Mouse (Mus musculus): Measurements from ENCODE around the gene Efcc1. TPM values are rescaled to one million over a fixed set of nuclear protein-coding genes. Genes with fewer than 3 reads are reported as not detected.

Efcc1 gene
- total RNA-seq, 1 experiment from 2014 or later: not detected

DNA sequence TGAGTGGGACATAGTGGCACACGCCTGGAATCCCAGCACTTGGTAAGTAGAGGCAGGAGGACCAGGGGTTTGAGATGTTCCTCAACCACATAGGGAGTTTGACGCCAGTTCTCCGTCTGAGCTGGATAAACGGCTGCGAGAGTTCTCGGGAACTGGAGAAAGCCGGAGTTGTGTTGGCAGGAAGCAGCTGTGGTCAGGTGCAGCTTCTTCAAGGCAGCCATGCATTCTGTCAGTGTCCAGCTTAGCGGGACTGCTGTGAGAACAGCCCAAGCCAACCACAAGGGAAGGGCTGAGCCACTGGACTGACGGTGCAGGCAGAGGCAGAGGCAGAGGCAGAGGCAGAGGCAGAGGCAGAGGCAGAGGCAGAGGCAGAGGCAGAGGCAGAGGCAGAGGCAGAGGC lies 44.2 kb downstream of the Efcc1 start:
- no peak for ATAC-seq (ENCODE audit: extremely low read depth, insufficient number of reproducible peaks, low FRiP score, poor library complexity, severe bottlenecking)

DNA sequence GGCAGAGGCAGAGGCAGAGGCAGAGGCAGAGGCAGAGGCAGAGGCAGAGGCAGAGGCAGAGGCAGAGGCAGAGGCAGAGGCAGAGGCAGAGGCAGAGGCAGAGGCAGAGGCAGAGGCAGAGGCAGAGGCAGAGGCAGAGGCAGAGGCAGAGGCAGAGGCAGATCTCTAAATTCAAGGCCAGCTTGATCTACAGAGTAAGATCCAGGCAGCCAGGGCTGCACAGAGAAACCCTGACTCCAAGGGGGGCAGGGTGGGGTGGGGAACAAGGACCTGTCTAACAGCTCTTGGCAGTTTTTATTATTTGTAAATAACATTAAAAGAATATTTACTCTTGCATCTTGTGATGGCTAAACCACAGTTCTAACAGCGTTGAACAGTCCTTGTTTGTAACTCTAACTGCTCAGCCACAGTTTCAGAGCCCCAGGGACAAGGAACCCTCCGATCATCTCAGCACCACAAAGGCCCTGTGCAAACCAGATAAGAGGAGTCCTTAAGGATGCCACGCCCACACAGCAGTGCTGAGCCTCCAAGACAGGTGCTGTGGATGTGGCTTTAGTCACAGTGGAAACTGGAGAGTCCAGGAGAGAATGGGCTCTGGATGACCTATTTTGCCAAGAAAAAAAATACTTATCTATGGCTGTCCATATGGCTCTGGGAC lies 45.0 kb downstream of the Efcc1 start:
- no peak for ATAC-seq (ENCODE audit: extremely low read depth, insufficient number of reproducible peaks, low FRiP score, poor library complexity, severe bottlenecking)

DNA sequence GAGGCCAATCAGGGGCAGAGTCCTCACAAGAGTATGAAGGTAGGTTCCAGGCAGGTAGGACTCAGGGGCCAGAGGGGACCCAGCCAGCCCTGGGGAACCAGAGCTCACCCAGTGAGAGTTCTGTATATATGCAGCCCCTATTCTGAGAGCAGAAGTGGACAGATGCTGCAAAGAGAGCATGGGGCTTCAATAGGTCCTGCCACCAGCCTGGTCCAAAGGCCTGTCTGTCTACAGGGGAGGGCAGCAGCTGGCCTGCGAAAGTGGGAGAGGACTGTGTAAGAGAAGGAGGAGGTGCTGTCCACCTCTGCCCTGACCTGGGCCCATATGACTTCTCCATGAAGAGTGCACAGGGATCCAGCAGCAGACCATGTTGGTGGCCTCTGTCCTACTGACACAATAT lies 46.0 kb downstream of the Efcc1 start:
- no peak for ATAC-seq (ENCODE audit: extremely low read depth, insufficient number of reproducible peaks, low FRiP score, poor library complexity, severe bottlenecking)

DNA sequence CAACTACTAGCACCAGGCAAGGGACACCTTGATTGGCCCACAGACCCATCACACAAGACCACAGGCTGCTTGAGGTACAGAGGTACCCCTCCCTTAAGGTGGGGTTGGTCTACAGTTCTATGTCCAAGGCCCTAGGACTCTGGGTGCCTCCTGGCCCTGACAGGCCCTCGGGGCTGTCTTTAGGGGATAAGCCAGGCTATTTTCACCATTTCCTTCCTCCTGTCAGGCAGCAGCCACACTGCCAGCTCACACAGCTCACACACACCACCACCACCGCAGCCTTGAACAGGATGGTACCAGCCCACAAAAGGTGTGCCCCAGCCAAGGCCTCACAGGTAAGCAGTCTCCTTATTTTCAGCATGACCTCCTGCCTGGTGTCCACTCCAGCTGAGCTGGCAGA lies 47.2 kb downstream of the Efcc1 start, which contains the start of gene Gp9:
Gene Gp9, plus strand, starts transcription at position 231 of the 400 bp plus-strand sequence.
- ATAC-seq (ENCODE audit: extremely low read depth, insufficient number of reproducible peaks, low FRiP score, poor library complexity, severe bottlenecking): 0 out of 2 replicates have a peak, but pooled peaks have one; percentile 13

DNA sequence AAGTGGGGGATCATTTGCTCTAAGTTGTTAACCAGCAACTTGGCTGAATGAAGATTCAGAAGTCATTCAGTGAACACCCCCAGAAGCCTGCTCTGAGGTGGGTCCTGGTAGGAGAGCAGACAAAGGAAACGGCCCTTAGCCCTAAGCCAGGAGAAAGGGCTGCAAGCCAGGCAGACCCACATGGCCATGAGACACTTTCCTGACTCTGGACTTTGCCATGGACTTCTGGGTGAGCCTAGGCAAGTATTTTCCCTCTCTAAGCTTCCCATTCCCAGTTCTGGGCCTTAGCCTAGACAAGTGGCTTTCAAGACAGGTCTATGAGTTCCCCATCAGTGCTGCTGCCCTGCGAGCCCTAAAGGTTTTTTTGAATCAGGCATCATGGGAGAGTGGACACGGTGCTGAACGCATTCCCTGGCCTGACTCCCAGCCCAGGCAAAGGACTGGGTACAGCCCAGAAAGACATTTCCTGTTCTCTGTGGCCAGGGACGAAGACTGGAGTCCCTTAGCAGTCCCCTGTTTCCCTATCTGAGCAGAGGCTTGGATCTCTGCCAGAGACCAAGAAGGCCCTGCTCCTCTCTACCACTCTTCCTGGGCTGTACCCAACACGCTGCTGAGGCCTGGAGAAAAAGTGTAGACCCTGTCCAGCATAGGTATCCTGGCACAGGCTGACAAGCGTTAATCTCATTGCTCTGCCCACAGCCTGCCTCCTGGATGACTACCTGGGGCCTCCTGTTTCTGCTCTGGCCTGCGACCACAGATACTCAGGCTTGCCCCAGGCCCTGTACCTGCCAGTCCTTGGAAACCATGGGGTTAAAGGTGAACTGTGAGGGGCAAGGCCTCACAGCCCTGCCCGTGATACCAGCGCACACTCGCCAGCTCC lies 47.9 kb downstream of the Efcc1 start:
- ATAC-seq (ENCODE audit: extremely low read depth, insufficient number of reproducible peaks, low FRiP score, poor library complexity, severe bottlenecking): 0 out of 2 replicates have a peak, but pooled peaks have one; percentile 23

DNA sequence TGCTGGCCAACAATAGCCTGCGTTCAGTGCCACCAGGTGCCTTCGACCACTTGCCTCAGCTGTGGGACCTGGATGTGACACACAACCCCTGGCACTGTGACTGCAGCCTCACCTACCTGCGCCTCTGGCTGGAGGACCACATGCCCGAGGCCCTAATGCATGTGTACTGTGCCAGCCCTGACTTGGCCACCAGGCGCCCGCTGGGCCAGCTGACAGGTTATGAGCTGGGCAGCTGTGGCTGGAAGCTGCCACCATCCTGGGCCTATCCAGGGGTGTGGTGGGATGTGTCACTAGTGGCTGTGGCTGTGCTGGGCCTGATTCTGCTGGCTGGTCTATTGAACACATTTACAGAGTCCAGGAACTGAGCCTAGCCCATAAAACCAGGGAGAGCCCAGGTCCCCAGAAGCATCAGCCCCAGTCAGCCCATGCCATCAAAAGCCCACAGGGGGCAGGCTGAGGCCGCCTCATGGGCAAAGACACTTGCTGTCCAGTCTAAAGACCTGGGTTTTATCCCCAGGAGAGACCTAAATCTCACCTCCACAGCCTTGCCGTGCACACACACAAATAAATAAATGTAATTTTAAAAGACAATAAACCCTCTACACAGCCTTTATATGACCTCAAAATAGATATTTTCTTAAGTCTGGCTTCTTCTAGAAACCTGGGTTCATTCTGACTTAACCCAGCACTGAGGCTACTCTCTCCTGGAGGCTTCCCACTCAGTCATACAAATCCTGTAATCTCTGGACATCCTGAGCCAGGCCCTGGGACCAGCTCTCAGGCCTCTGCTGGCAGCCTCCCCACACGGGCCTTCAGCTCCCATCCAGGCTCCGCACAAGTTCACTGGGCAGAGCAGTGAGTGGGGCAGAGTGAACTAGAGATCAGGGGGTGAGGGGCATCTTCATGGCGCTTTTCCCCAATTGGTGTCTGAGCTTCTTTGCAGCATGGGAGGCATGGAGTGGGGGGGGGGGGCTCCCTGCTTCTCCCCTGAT lies 48.8 kb downstream of the Efcc1 start:
- no peak for ATAC-seq (ENCODE audit: extremely low read depth, insufficient number of reproducible peaks, low FRiP score, poor library complexity, severe bottlenecking)

DNA sequence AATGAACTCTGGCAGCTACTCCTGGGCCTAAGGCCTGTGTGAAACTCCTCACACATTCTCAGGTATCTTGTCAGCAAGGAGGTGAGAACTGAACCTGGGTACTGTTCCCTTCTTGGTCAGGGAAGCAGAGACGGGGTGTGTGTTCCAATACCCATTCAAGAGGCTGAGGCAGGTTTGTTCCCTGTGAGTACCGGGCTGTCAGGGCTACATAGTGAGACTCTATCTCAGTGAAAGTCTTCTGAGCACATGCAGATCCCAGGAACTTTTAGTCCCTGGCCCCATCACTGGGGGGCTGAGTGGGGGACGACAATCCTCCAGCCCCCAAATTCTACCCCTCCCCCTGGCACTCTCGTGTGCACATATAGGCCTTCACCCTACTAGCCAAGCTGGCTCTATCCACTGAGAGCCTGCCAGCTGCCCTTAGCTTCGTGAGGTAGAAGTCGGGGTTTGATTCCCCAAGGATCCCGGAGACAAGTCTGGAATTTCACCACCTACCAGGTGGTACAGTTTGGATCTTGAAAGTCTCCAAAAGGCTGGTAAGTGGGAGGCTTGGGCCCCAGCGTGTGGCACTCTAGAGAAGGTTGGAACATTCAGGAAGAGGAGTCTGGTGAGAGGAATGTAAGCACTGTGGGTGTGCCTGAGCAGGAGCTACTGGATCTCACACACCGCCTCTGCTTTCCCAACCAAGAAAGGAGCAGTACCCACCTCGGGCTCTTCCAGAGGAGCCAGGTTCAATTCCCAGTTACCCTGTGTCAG lies 50.1 kb downstream of the Efcc1 start:
- ATAC-seq (ENCODE audit: extremely low read depth, insufficient number of reproducible peaks, low FRiP score, poor library complexity, severe bottlenecking): no peak

DNA sequence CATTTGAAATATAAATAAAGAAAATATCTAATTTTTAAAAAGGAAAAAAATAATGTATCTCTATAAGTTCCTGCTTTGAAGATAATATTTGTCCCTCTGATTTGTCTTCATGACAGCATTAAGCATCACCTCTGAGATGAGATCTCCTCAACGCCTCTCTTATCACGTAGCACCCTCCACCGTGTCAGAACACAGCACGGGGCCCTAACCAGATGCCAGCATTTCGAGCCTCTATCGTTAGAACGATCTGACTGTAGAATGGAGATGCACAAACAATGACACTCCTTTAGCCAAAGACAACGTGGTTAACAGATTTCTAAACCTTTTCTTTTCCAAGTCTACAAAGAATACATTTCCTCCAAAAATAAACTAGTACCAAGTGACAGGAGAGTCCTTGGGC lies 53.4 kb downstream of the Efcc1 start:
- ATAC-seq (ENCODE audit: extremely low read depth, insufficient number of reproducible peaks, low FRiP score, poor library complexity, severe bottlenecking): no peak

DNA sequence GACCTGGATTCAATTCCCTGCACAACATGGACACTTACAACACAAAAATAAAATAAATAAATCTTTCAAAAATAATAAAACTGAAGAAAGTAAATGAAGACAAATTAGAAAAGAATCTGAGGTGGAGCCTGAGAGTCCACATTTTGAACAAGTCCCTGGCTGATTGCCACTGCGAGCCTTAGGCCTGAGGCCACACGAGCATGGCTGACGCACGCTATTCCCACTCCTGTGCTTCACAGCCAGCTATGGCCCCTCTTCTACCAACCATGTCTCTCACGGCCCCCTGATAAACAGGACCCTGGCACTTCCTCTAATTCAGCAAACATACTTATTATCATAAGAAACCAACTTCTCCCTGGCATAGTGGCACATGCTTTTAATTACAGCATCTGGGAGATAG lies 56.0 kb downstream of the Efcc1 start:
- ATAC-seq (ENCODE audit: extremely low read depth, insufficient number of reproducible peaks, low FRiP score, poor library complexity, severe bottlenecking): no peak

DNA sequence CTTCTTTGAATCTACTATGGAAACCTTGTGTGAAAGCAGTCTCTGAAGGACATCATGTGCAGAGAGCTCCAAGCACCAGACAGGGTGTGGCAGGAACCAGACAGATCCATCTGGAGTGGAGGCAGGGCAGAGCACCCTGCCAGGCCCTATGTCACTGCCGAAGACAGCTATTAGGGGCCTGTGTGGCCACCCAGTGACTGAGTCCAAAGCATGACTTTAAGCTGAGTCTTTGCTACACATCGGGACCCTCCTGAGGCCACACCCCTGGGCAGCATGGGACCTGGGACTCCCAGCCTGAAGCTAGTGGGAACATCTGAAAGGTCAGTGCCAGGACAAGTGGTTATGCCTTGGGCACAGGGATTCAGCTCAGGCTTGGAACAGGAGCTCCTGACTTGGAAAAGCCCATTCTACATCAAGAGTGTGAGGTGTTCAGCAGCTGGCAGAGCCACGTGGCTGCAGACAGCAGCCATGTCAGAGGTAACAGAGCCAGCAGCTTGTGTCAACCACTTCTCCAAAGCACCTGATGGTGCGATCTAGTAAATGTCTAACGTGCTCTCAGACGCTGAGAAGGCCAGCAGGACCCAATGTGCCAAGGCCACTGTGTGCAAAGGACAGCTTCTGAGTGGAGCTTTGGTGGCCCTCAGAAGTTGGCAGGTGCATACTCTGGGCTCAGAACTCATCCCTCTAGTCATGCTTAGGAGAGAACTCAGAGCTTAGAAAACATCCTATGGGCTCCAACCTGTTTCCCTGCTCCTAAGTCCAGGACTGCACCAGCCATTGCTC lies 56.6 kb downstream of the Efcc1 start:
- no peak for ATAC-seq (ENCODE audit: extremely low read depth, insufficient number of reproducible peaks, low FRiP score, poor library complexity, severe bottlenecking)

DNA sequence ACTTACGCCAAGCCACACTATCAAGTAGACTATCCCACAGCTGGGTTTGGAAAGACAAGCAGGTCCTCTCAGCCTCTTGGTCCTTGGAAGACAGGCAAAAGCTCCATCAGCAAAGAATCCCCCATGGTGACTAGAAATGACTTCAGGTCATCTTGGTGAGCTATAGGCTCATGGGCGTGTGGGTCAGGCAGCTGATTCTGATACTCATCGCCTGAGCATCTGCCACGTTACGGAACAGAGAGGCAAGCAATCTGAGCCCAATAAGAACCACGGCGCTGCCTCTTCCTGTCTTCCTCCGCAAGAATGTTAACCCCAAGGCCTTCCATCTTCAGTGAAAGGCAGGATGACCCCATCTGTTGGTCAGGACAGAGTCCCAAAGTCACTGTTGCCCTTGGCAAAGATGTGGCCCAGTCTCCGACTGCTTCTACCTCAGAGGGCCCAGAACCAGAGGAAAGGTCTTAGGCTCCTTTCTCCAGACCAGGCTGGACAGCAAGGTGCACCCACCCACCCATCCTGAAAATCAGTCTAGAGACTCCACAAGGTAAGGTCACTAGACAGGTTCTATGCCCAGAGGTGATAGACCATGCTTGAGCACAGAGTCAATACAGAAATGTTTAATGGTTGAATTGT lies 57.7 kb downstream of the Efcc1 start:
- no peak for ATAC-seq (ENCODE audit: extremely low read depth, insufficient number of reproducible peaks, low FRiP score, poor library complexity, severe bottlenecking)

DNA sequence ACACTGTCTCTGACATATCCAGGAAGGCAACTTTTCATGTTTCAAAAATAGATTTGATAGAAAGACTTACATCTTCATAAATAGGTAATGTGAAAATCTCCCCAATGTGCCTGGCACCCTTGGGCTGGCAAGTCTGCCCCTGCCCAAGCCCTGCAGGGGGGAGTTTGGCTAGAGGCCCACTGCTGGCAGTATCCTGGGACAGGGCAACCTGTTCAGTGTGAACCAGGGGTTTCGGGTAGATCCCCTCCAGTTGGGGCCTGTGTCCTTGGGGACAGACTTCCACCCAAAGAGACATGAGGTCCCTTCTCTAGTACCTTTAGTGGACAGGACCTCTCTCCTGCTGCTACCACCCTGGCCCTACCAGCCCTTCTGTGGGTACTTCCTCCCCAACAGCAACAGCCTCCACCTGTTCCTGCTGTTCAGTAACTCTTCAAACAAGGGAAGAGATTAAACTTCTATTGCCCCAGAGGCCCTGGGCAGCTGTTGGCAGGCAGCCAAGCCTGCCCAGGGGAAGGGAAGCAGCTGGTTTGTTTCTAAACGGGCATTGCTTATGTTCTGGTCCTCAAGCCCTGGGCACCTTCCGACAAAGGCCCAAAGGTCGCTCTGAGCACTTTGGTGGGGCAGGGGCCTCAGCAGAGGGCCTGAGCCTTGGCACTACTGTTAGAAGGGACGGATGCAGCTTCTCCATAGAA lies 58.4 kb downstream of the Efcc1 start:
- ATAC-seq (ENCODE audit: extremely low read depth, insufficient number of reproducible peaks, low FRiP score, poor library complexity, severe bottlenecking): no peak

DNA sequence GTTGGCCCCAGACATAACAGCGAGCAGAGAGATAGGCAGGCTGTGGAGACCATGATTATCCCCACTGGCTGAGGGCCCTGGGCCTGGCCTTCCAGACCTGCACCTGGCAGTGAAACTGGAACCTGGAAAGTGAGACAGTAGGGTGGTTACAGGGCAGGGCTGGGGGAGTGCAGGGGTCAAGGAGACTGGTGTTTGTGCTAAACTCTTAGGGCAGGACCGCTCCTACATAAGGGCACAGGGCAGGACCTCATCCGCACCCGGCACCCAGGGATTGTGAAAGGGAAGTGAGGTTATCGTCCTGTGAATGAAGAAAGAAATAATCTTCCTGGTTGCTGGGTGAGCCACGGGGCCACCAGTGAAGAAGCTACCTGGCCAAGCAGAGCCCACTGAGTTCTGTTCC lies 59.1 kb downstream of the Efcc1 start:
- ATAC-seq (ENCODE audit: extremely low read depth, insufficient number of reproducible peaks, low FRiP score, poor library complexity, severe bottlenecking): no peak

DNA sequence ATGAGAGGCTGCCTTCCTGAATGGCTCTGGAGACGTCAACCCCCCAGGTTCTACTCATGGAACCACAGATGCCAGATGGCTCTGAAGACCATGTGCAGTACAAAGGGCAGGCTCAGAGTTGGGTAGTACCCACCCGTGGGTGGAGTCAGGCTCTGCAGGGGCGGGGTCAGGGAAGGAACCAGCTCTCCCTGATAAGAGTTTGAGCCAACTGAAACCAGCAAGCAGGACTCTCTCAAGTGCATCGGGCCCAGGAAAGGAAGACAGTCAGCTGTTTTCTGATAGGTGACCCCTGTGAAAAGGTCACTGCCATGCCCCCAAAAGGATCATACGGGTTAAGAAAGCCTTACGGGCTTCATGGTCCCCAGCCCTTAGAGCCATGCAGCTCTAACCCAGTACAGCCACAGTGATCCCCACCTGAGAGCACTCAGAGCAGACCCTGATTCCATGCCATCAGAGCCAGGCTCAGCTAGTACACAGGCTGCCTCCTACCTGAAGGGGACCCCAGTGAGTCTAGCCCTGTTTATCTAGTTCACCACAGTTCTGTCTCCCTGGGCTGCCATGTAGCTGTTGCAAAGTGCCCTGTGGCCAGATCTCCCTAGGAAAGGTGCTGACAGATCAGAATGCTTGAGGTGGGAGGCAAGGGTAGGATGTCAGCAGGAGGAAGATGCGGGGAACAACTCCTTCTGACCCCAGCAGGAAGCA lies 60.3 kb downstream of the Efcc1 start:
- no peak for ATAC-seq (ENCODE audit: extremely low read depth, insufficient number of reproducible peaks, low FRiP score, poor library complexity, severe bottlenecking)

DNA sequence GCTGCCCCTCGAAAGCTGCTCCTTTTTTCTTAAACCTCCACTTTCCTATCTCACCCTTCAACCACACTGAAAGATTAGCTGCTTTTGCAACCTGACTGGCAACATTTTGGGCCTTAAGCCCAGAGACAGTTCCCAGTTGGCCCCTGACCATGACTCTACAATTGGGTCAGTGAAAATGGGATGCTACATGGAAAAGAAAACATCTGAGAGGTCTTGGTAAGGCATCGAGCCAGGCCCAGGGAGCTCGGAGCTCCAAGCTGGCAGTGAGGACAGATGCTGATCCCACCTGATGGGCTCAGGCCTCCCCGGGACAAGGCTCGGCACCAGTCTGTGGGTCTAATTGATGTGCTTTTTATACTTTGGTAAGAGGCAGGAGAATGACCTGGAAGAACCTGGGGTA lies 61.2 kb downstream of the Efcc1 start:
- no peak for ATAC-seq (ENCODE audit: extremely low read depth, insufficient number of reproducible peaks, low FRiP score, poor library complexity, severe bottlenecking)

DNA sequence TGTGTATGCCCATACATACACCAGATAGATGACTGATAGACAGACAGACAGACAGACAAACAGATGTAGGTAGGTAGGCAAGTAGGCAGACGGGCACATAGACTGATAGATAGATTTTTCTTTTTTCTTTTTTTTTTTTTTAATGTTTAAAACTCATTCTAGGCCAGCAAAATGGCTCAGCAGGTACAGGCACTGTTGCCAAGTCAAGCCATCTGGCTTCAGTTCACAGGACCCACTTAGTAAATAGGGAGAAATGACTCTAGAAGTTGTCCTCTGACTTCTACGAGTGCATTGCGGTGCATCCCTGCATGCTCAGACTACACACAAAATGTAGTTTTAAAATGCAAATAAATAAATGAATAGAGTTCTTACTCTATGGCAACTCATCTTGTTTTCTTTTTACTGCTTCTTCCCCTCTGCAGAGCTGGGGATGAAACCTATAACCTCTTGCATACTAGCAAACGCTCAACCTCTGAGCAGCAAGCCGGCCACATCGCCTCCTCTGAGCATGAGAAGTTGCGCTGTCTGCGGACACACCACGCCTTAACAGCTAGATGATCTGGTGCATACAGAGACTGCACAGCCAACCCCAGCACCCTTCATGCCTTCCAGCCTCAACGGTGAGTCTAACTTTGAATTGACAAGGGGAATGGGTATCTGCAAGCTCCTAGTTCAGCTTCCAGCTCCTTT lies 63.3 kb downstream of the Efcc1 start:
- no peak for ATAC-seq (ENCODE audit: extremely low read depth, insufficient number of reproducible peaks, low FRiP score, poor library complexity, severe bottlenecking)

Measured in neutrophil, adult 5-6 weeks (primary cell).